Mouse (Mus musculus) heart, embryonic 16.5 days (tissue): Measurements from ENCODE around the gene Slc35f1. TPM values are rescaled to one million over a fixed set of nuclear protein-coding genes. Genes with fewer than 3 reads are reported as not detected.

Experiments used
- ATAC-seq: fragments of 200-750 bp; cut with Nextera tagmentation; replicated peaks from 2 replicates; pipeline ENCODE4 v1.8.0; 2017; ENCODE audit warnings: moderate number of reproducible peaks; ENCODE audit not compliant: insufficient read depth, low FRiP score; ENCODE audit errors: extremely low read depth
- H3K27ac ChIP-seq: fragments of 300-500 bp; sonication (generic); 2 replicates; pipeline ENCODE4 v1.5.1; 2014; ENCODE audit warnings: mild to moderate bottlenecking, low read length, control low read depth, moderate library complexity
- H3K27me3 ChIP-seq: fragments of 300-500 bp; sonication (generic); 2 replicates; pipeline ENCODE4 v1.6.1; 2014; ENCODE audit warnings: low read length, mixed read lengths; ENCODE audit not compliant: control insufficient read depth, insufficient read depth
- H3K36me3 ChIP-seq: fragments of 300-500 bp; sonication (generic); 2 replicates; pipeline ENCODE4 v1.6.1; 2014; ENCODE audit not compliant: control insufficient read depth, insufficient read depth
- H3K4me1 ChIP-seq: fragments of 300-500 bp; sonication (generic); 2 replicates; pipeline ENCODE4 v1.6.1; 2014; ENCODE audit warnings: low read length, mixed read lengths; ENCODE audit not compliant: control insufficient read depth, insufficient read depth
- H3K4me2 ChIP-seq: fragments of 300-500 bp; sonication (generic); 2 replicates; pipeline ENCODE4 v1.6.1; 2014; ENCODE audit warnings: low read depth, mild to moderate bottlenecking, control low read depth, low read length
- H3K4me3 ChIP-seq: fragments of 300-500 bp; sonication (generic); 2 replicates; pipeline ENCODE4 v1.5.1; 2014; ENCODE audit warnings: mild to moderate bottlenecking, control low read depth, low read length
- H3K9ac ChIP-seq: fragments of 300-500 bp; sonication (generic); 2 replicates; pipeline ENCODE4 v1.6.1; 2014; ENCODE audit warnings: low read length, control low read depth
- H3K9me3 ChIP-seq: fragments of 300-500 bp; sonication (generic); replicated peaks from 2 replicates; pipeline ENCODE4 v1.6.1; 2016; ENCODE audit warnings: low read length; ENCODE audit not compliant: control insufficient read depth
- WGBS: fragments of 180-500 bp; shearing (Covaris S2); extraction: QIAGEN DNeasy Blood & Tissue Kit; methylation state at CpG from one replicate; pipeline ENCODE4 v1.1.7; 2014; 5-methylcytosine and 5-hydroxymethylcytosine counted together
- polyA plus RNA-seq: library from polyadenylated mRNA; unstranded; fragments of >200 nt; fragmentation: Nextera tagmentation; extraction: Ambion mirVana; gene quantifications from 2 replicates; pipeline ENCODE4 v1.2.1, GENCODE M21; 2015

Gene Slc35f1
- polyA plus RNA-seq, 1 experiment from 2014 or later, result 1.2 TPM

DNA sequence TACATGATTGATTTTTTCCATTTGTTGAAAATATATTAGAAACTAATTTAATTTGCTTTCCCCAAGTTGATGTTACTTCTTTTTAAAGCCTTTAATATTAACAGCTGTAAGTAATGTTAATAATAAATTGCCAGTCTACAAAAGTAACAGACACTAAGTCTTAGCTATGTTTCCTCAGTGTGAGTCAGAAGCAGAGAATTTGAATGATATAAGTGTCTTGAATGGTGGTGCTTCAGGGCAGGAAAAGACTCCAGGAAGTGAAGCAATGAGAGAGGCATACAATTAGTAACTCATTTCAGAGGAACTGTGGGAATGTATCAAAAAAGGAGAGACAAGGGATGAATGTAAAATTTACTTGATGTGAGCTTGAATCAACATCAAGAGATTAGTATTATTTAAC, 244.3 kb downstream of the Slc35f1 start:
- no peaks in the 10 kb centered on the region for H3K27me3 ChIP-seq
- H3K9me3 ChIP-seq, result no peaks in the 10 kb centered on the region
- H3K4me1 ChIP-seq, result no peaks in the 10 kb centered on the region
- H3K4me2 ChIP-seq, result no peak overlapping the region
- no peak overlapping the region for H3K27ac ChIP-seq
- no peak for ATAC-seq
- H3K9ac ChIP-seq, result no peak overlapping the region
- no peak overlapping the region for H3K4me3 ChIP-seq
- no peaks in the 10 kb centered on the region for H3K36me3 ChIP-seq

- no peak overlapping the region for H3K4me3 ChIP-seq
- no peaks in the 10 kb centered on the region for H3K27me3 ChIP-seq
- no peaks in the 10 kb centered on the region for H3K36me3 ChIP-seq
- 78% methylated on average over 1 of the region's 1 CpGs for WGBS
- H3K4me2 ChIP-seq, result no peak overlapping the region
- no peak overlapping the region for H3K27ac ChIP-seq
- no peak overlapping the region for H3K9ac ChIP-seq
- H3K9me3 ChIP-seq, result no peaks in the 10 kb centered on the region
- no peak for ATAC-seq
- no peaks in the 10 kb centered on the region for H3K4me1 ChIP-seq
Measured at GRCm38 (mm10) chr10:52940111-52940830, 249.9 kb downstream of the Slc35f1 start.

DNA sequence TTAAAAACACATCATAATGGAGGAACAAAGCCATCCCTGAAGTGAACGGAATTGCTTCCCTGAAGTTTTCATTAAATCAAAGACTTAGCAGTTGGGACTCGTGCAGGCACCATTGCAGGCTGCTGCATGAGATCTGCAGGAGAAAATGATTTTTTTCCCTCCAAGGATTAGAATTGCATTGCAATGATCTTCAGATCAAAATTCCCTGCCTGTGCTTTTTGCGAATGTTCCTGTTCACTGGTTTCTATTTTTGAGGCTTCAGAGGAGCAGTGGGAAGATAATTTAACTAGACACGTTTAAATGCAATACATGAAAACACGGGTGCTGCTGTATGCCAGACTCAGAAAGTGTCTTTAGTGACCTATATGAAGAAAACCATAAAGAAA, 250.5 kb downstream of the Slc35f1 start:
- H3K27me3 ChIP-seq, result no peaks in the 10 kb centered on the region
- no peaks in the 10 kb centered on the region for H3K9me3 ChIP-seq
- H3K4me2 ChIP-seq, result no peak overlapping the region
- no peak overlapping the region for H3K9ac ChIP-seq
- 63% methylated on average over 5 of the region's 5 CpGs for whole genome bisulfite sequencing
- no peak overlapping the region for H3K4me3 ChIP-seq
- ATAC-seq, result no peak
- no peaks in the 10 kb centered on the region for H3K4me1 ChIP-seq
- no peaks in the 10 kb centered on the region for H3K36me3 ChIP-seq
- no peak overlapping the region for H3K27ac ChIP-seq

DNA sequence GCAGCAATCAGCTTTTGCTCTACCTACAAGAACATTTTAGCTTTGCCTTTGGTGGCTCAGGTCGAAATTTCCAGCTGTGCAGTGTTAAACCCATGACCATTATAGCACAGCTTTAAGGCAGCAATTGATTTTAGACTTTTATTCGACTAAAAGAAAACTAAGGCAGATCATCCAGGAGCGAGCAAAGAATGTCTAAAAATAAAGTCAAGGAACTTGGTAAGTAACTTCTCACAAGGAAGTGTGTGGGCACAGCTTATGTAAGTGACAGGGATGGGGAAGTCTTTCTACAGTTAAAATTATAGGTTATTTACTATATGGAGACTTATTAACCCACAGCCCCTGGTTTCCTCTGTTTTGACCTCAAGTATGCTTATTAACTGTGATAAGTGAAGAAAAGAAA, 262.2 kb downstream of the Slc35f1 start:
- Histone ChIP-seq H3K36me3 (no peaks in the 10 kb centered on the region), H3K4me3 (no peak overlapping the region), H3K27ac (no peak overlapping the region), H3K27me3 (no peaks in the 10 kb centered on the region), H3K4me2 (no peak overlapping the region), H3K9ac (no peak overlapping the region), H3K4me1 (no peaks in the 10 kb centered on the region), H3K9me3 (no peaks in the 10 kb centered on the region)
- 66% methylated on average over 3 of the region's 3 CpGs for whole genome bisulfite sequencing
- no peak for ATAC-seq

GRCm38 (mm10) chr10:52956728-52957127, 266.4 kb downstream of the Slc35f1 start:
- no peaks in the 10 kb centered on the region for H3K36me3 ChIP-seq
- WGBS, result 58% methylated on average over 4 of the region's 4 CpGs
- no peak overlapping the region for H3K4me3 ChIP-seq
- no peaks in the 10 kb centered on the region for H3K27me3 ChIP-seq
- no peak overlapping the region for H3K9ac ChIP-seq
- no peaks in the 10 kb centered on the region for H3K4me1 ChIP-seq
- H3K27ac ChIP-seq, result no peak overlapping the region
- H3K9me3 ChIP-seq, result no peaks in the 10 kb centered on the region
- H3K4me2 ChIP-seq, result no peak overlapping the region
- ATAC-seq, result no peak

DNA sequence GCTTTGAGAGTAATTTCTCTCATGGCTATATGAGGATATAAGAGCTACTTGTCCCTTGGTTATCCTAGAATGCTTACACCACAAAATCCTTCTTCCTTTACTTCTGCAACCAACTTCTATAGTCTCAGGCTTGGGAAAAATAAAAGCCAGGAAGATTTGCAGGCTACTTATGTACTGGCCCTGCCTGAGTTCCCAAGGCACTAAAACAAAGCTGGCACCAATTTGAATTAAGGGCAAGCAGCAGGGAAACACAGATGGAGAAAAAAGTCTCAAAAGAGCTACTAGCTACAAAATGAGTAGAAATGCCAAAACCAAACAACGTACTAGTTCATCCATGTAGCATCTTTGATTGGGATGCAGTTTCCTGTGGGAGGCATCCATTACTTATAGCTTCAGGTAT, 288.9 kb downstream of the Slc35f1 start:
- Histone ChIP-seq H3K4me1 (0 out of 2 replicates have a peak, but pooled peaks cover 2% of the 10 kb centered on the region), H3K36me3 (no peaks in the 10 kb centered on the region), H3K27ac (no peak overlapping the region), H3K9ac (no peak overlapping the region), H3K4me3 (no peak overlapping the region), H3K9me3 (no peaks in the 10 kb centered on the region), H3K4me2 (no peak overlapping the region), H3K27me3 (no peaks in the 10 kb centered on the region)
- WGBS, result 88% methylated on average over 1 of the region's 1 CpGs
- ATAC-seq, result no peak

DNA sequence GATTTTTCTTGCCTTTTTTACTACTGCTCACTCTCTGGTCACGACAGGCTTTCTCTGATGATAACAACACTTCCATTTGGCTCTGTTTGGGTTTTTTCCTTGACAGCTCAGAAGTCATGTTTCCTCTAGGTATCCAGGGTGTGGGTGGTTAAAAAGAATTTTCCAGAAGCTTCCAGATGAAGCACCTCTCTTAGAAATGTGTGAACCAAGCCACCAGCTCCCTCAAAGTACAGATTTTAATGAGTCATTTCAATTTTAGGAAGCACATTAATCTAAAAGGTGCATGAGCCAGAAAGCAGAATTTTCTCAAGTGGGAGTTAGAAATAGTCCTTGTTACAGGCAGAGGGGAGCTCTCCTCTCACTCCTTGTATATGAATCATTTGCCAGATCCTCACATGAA, 292.5 kb downstream of the Slc35f1 start:
- Histone ChIP-seq H3K9ac (no peak overlapping the region), H3K27me3 (no peaks in the 10 kb centered on the region), H3K4me2 (no peak overlapping the region), H3K9me3 (no peaks in the 10 kb centered on the region), H3K27ac (no peak overlapping the region), H3K4me3 (no peak overlapping the region), H3K36me3 (no peaks in the 10 kb centered on the region), H3K4me1 (0 out of 2 replicates have a peak, but pooled peaks cover 2% of the 10 kb centered on the region)
- ATAC-seq, result no peak
- 39% methylated on average over 1 of the region's 1 CpGs for WGBS

DNA sequence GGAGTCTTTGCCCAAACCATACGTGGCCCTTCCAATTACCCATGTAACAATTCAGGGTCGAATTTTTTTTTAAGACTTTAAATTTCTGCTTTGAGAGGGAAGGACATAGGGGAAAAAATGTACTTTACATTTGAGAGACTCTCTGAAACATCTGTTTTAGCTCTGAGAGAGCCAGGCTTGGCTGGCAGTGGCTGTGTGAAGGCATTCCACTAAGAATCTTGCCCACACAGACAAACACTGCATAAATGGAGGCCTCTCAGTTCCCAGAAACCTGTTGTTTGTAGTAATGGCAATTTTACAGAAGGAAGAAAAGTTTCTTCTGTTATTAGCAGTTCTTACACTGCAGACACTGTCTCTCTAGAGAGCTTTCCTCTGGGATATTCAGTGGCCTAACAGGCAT, 301.9 kb downstream of the Slc35f1 start:
- Histone ChIP-seq H3K4me3 (no peak overlapping the region), H3K4me2 (no peak overlapping the region), H3K9me3 (no peaks in the 10 kb centered on the region), H3K9ac (no peak overlapping the region), H3K36me3 (no peaks in the 10 kb centered on the region), H3K27ac (no peak overlapping the region), H3K27me3 (no peaks in the 10 kb centered on the region), H3K4me1 (no peaks in the 10 kb centered on the region)
- ATAC-seq, result no peak
- 58% methylated on average over 2 of the region's 2 CpGs for WGBS

DNA sequence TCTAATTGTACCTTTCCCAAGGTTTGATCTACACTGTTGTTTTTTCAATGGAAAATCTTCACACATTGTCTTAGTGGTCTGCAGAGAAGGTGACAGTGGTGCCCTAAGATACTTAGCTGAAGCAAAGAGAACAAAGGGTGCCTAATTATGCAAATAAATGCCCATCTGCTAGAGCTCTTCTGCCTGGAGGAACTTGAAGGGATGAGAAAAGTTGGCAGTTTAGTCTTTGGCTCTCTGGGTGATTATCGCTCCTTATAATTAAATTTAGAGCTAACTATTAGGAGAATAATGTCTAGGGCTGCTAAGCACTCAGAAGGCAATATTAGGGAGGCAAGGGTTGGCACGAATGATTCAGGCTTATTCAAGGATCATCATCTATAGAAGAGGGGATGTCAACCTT, 306.6 kb downstream of the Slc35f1 start:
- ATAC-seq, result no peak
- no peak overlapping the region for H3K27ac ChIP-seq
- no peak overlapping the region for H3K4me2 ChIP-seq
- WGBS, result 61% methylated on average over 2 of the region's 2 CpGs
- no peak overlapping the region for H3K4me3 ChIP-seq
- no peaks in the 10 kb centered on the region for H3K36me3 ChIP-seq
- no peaks in the 10 kb centered on the region for H3K27me3 ChIP-seq
- no peaks in the 10 kb centered on the region for H3K4me1 ChIP-seq
- no peak overlapping the region for H3K9ac ChIP-seq
- no peaks in the 10 kb centered on the region for H3K9me3 ChIP-seq
